Mouse (Mus musculus) C2C12 (cell line): ENCODE data around the gene Pfkfb4. TPM values are rescaled to one million over a fixed set of nuclear protein-coding genes. Genes with fewer than 3 reads are reported as not detected.

Experiments
- H3K27me3 ChIP-seq: one replicate; pipeline ENCODE4 v1.6.1; 2011; ENCODE audit not compliant: control insufficient read depth, insufficient read depth, insufficient read length
- H3K36me3 ChIP-seq: one replicate; pipeline ENCODE4 v1.6.1; 2011; ENCODE audit not compliant: control insufficient read depth, insufficient read depth
- H3K4me3 ChIP-seq: one replicate; pipeline ENCODE4 v1.5.1; 2011; ENCODE audit warnings: mild to moderate bottlenecking, control low read depth; ENCODE audit not compliant: poor library complexity, insufficient read depth, severe bottlenecking
- H3K79me2 ChIP-seq: one replicate; pipeline ENCODE4 v1.6.1; 2011; ENCODE audit not compliant: control insufficient read depth, insufficient read depth
- H3K79me3 ChIP-seq: one replicate; pipeline ENCODE4 v1.6.1; 2011; ENCODE audit warnings: low read depth, control low read depth
- H3ac ChIP-seq: one replicate; pipeline ENCODE3; 2011; ENCODE audit warnings: low read depth; ENCODE audit not compliant: control insufficient read depth, insufficient read length
- CEBPB ChIP-seq: IDR thresholded peaks from one replicate; pipeline ENCODE4 v1.6.1; 2011; ENCODE audit warnings: low read depth, mild to moderate bottlenecking, control low read depth, moderate library complexity
- CTCF ChIP-seq: IDR thresholded peaks from one replicate; pipeline ENCODE4 v1.5.1; 2011; ENCODE audit not compliant: control insufficient read depth, insufficient read depth, insufficient read length
- FOSL1 ChIP-seq: IDR thresholded peaks from one replicate; pipeline ENCODE4 v1.8.0; 2011; ENCODE audit warnings: mild to moderate bottlenecking, low read length; ENCODE audit not compliant: poor library complexity, insufficient read depth, severe bottlenecking
- MAX ChIP-seq: IDR thresholded peaks from one replicate; pipeline ENCODE4 v1.6.1; 2011; ENCODE audit warnings: mild to moderate bottlenecking, control low read depth
- MYOD1 ChIP-seq: IDR thresholded peaks from one replicate; pipeline ENCODE4 v1.6.1; 2011; ENCODE audit warnings: low read depth; ENCODE audit not compliant: control insufficient read depth, insufficient read length
- MYOG ChIP-seq: IDR thresholded peaks from one replicate; pipeline ENCODE4 v1.6.1; 2011; ENCODE audit not compliant: control insufficient read depth, insufficient read length; ENCODE audit errors: extremely low read depth
- USF1 ChIP-seq: IDR thresholded peaks from one replicate; pipeline ENCODE4 v1.6.1; 2011; ENCODE audit warnings: low read depth, mild to moderate bottlenecking, control low read depth, moderate library complexity
- polyA plus RNA-seq: library from polyadenylated mRNA; unstranded; fragments of >200 nt; fragmentation: generic; extraction: Trizol; gene quantifications from one replicate; pipeline ENCODE4 v1.2.1, GENCODE M21; 2012; ENCODE audit warnings: missing spikeins

Pfkfb4 gene
- polyA plus RNA-seq, 1 experiment = 6.7 TPM

DNA sequence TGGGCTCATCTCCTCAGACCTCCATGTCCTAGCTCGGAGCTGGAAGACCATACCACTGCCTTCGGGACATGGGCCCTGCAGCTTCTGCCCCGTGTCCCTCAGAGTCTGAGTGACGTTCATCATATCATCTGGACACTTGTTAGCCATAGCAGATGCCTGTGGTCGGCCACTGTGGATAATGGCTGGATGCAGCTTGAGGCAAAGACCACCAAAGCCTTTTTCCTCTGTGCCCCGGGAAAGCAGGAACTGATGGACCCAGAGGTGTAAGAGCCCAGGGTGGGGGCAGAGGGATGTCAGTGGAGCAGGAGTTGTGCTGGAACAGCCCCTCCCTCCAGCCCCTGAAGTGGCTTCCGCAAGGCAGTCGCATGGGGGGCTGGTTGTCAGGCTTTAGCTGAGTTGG is 40.1 kb downstream of the Pfkfb4 start:
- H3K4me3 ChIP-seq = no peak overlapping the region
- H3K27me3 ChIP-seq = no peaks in the 10 kb centered on the region
- no peaks in the 10 kb centered on the region for H3K79me2 ChIP-seq
- H3K36me3 ChIP-seq = peaks cover 5% of the 10 kb centered on the region
- no peak overlapping the region for H3ac ChIP-seq
- H3K79me3 ChIP-seq = no peaks in the 10 kb centered on the region
- TF ChIP-seq CTCF = no peak
- TF ChIP-seq USF1 = no peak
- TF ChIP-seq MYOD1 = no peak
- no peak for TF ChIP-seq MYOG
- TF ChIP-seq FOSL1 = no peak
- no peak for TF ChIP-seq CEBPB
- TF ChIP-seq MAX = no peak

DNA sequence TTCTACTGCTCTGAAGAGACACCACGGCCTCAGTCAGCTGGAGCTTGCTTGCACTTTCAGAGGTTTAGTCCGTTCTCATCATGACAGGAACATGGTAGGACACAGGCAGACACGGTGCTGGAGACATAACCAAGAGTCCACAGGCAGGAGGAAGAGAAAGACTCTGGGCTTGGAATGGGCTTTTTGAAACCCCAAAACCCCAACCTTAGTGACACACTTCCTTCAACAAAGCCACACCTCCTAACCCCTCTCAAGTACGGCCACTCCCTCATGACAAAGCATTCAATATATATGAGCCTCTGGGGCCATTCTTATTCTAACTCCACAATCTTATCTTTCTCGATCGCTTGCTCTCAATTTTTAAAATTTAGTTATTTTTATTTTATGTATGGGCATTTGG is 40.9 kb downstream of the Pfkfb4 start:
- Histone ChIP-seq H3K79me2 (no peaks in the 10 kb centered on the region), H3ac (no peak overlapping the region), H3K79me3 (no peaks in the 10 kb centered on the region), H3K36me3 (peaks cover 5% of the 10 kb centered on the region), H3K4me3 (no peak overlapping the region), H3K27me3 (no peaks in the 10 kb centered on the region)
- TF ChIP-seq MAX (no peak), CTCF (no peak), MYOG (no peak), USF1 (no peak), CEBPB (no peak), FOSL1 (no peak), MYOD1 (no peak)

DNA sequence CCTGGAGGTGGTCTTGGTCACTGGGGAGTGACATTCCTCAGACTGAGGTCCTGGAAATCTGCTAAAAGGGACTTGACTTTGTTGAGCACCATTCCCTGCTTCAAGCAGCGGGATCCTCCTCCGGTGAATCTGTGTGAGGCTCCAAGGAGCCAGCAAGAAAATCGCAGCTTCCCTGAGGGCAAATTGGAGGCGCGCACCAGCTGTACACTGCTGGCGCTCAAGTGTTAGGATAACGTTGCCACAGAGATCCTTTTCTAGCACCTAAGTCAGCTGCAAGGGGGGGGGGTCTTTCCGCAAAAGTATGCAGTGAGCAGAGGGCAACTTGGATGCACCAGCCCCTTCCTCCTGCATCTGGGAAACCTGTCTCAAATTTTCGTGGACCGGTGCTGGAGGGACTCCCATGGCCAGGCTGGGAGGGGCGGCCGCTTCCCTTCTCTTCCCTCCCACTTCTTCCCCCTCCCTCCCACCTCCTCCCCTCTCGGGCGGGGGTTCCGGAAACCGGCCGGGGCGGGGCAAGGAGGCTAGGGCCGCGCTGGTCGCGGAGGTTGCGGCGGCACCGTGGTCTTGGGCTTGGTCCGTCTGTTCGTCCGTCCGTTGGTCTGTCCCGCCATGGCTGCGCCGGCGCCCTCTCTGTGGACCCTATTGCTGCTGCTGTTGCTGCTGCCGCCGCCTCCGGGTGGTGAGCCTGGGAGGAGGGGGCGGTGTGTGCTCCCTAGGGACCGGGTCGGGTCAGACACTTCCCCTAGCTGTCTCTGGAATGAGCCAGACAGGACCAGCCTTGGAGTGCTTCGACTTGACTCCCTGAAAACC is 46.7 kb downstream of the Pfkfb4 start, which contains the start of gene Shisa5:
Gene Shisa5, plus strand, starts transcription at position 480 of the 810 bp plus-strand sequence.
- H3K79me3 ChIP-seq = peaks cover 5% of the 10 kb centered on the region
- peak within 1 kb of the TSS; percentile 57 for H3ac ChIP-seq
- no peaks in the 10 kb centered on the region for H3K27me3 ChIP-seq
- H3K4me3 ChIP-seq = peak within 1 kb of the TSS; percentile 57
- H3K79me2 ChIP-seq = peaks cover 33% of the 10 kb centered on the region
- H3K36me3 ChIP-seq = no peaks in the 10 kb centered on the region
- TF ChIP-seq MYOG (no peak), FOSL1 (no peak), MAX (no peak), USF1 (no peak), CEBPB (no peak)

DNA sequence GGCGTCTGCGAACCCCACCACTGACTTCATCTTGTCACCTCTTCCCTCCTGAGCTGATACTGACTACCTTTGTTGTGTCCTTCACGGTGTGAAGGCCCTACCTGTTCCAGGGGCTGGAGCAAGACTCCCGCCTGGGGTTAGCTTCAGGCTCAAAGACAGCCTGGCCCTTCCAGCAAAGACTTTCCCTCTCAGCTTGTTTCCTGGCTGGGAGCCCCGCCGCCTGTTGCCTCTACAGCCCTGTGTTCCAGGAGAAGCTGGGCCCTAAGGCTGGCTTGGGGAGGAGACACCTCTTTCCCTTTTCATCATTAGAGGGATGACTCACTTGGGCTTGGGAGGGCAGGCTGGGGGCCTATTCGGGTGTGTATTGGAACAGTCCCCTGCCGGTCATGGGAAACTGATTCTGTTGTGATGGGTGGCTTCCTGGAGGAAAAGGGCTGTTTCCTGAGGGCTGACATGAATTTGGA is 47.4 kb downstream of the Pfkfb4 start:
- H3ac ChIP-seq = peak overlapping the region; percentile 57
- TF ChIP-seq MYOD1 (no peak), MAX (no peak), CTCF (no peak), MYOG (no peak), CEBPB (no peak), FOSL1 (no peak), USF1 (no peak)

DNA sequence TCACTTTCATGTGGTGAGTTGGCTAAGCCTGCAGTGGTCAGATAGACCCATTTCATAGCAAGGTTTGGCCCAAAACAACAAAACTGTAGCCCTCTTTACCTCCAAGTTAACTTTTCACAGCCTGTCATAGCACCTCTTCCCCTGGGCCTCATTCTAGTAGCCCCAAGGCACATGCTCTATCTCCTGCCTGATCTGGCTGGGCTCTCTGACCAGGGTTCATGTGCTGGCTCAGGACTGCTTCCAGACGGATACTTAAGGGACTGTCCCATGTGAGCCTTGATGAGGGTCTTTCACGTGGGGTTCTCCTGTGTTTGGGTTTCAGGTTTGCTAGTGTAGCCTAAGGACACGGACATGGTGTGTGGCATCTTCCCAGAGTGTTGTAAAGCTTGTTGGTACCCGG is 48.1 kb downstream of the Pfkfb4 start:
- no peaks in the 10 kb centered on the region for H3K36me3 ChIP-seq
- H3ac ChIP-seq = no peak overlapping the region
- no peaks in the 10 kb centered on the region for H3K27me3 ChIP-seq
- H3K79me3 ChIP-seq = peaks cover 5% of the 10 kb centered on the region
- peaks cover 33% of the 10 kb centered on the region for H3K79me2 ChIP-seq
- H3K4me3 ChIP-seq = no peak overlapping the region
- TF ChIP-seq MAX (no peak), MYOD1 (no peak), CTCF (no peak), CEBPB (no peak), USF1 (no peak), MYOG (no peak), FOSL1 (no peak)

More for the DNA sequence above, 47.4 kb downstream of the Pfkfb4 start:
- Histone ChIP-seq H3K27me3 (no peaks in the 10 kb centered on the region), H3K36me3 (no peaks in the 10 kb centered on the region), H3K79me2 (peaks cover 33% of the 10 kb centered on the region), H3K4me3 (peak overlapping the region; percentile 57), H3K79me3 (peaks cover 5% of the 10 kb centered on the region)
